Mouse (Mus musculus) cerebellum, adult 9-11 months (tissue): ENCODE measurements at regions not wholly inside any gene's neighbourhood (a gene's known extent, or its start where the extent isn't known, plus 50 kb on each side); places are given as distances from the start of the nearest gene placed in this dataset.
"Not testable (repeated sequence)": the region's sequence is repeated elsewhere in the genome, so short reads cannot be mapped to it uniquely, and the experiment has no call there.

Experiments used
- DNase-seq: peaks from one replicate; pipeline ENCODE4 v3.0.0; 2022

- DNase-seq, result not testable (repeated sequence)
These were observed 878.4 kb upstream of the Olfr1507 start for GRCm38 (mm10) chr14:53373777-53374468.

GRCm38 (mm10) chr14:53369776-53370175 lies 874.2 kb upstream of the Olfr1507 start:
- DNase-seq, result no peak

DNA sequence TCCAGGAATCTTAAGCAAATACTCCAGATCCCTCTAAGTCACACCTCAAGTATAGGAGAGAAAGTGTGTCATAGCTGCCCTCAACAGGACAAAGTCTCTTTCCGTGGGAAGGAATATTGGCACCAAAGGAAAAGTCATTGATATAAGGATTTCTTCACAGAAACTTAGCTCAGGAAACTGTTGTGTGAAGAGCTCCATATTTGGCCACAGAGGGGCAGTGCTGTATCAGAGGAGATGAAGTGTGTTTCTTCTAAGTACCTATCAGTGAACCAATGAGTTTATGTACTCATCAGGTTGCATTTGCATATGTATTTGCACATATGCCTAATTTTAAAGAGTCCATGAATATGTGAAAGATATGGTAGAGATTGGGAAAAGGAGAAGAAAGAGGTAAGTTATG lies 871.9 kb upstream of the Olfr1507 start:
- not testable (repeated sequence) for DNase-seq

DNA sequence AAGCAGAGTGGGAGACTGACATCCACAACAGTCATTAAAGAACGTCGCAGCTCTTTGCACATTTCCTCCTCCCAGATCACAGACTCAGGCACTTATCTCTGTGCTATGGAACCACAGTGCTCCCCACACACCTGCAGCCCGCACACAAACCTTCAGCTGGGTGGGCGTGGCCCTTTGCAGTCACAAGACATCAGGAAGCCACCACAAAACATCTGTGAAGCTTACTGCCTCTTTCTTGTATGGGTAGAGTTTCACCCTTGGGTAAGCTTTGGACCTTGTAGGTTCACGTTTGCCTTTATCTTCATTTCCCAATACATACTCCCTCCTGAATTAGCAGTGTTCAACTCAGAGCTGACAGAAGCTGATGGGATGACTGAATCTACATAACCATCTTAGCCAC lies 868.4 kb upstream of the Olfr1507 start:
- not testable (repeated sequence) for DNase-seq

- not testable (repeated sequence) for DNase-seq
These were observed 866.5 kb upstream of the Olfr1507 start for GRCm38 (mm10) chr14:53362054-53362453.

DNA sequence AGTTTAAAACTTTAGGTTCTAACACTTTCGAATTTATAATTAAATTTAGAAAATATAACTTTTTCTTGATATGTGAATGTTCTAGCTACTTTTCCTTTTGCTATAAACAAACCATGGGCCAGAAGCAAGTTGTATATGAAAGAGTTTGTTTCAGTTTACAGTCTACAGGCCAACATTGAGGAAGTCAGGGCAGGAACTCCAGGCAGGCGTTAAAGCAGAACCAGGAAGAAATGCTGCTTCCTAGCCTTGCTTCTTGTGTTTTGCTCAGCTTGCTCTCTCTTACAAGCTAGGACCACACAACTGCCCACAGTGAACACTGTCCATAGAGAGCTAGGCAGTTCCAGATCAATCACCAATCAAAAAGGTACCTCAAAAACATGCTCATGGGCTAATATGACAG lies 861.9 kb upstream of the Olfr1507 start:
- not testable (repeated sequence) for DNase-seq

GRCm38 (mm10) chr14:53356783-53357182 lies 861.2 kb upstream of the Olfr1507 start:
- DNase-seq, result not testable (repeated sequence)

- not testable (repeated sequence) for DNase-seq
These were observed 855.9 kb upstream of the Olfr1507 start for GRCm38 (mm10) chr14:53351457-53351856.

DNA sequence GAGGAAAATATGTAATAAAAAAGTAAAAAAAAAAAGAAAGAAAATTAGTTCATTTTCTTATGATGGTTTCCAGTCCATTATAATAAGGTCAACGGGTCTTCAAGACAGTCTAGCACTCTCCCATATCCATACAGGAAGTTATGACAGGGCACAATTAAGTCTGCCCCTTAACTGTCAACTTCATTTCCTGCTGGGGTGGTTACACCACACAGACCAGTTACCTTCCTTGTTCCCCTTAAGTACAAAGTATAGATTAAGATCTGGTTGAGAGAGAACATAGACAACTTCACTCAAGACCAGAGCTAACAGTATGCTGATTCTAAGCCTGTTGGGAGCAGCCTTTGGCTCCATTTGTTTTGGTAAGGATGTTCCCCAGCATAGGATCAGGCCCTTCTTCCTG lies 855.2 kb upstream of the Olfr1507 start:
- DNase-seq, result not testable (repeated sequence)

GRCm38 (mm10) chr14:53349111-53349510 lies 853.6 kb upstream of the Olfr1507 start:
- not testable (repeated sequence) for DNase-seq

DNA sequence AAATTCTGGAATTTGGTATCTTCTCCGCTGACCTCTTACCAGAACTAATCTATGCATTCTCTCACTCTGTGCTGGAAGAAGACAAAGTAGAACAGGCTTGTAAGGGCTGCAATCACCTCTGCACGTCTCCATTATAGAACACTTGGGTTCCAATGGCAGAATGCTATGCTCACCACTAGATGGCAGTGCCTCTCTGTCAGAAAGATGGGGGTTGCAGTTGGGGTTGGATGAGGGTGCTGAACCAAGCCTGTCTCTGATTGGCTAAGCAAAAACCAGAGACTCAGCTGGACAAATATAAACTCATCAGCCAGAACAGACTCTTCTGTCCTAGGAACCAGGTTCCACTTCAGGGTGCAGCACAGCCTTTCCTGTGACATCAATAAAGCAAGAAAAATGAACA lies 850.0 kb upstream of the Olfr1507 start:
- not testable (repeated sequence) for DNase-seq

- DNase-seq, result not testable (repeated sequence)
These were observed 848.3 kb upstream of the Olfr1507 start for GRCm38 (mm10) chr14:53343849-53344248.

GRCm38 (mm10) chr14:53339167-53339566 lies 843.6 kb upstream of the Olfr1507 start:
- DNase-seq, result not testable (repeated sequence)

GRCm38 (mm10) chr14:53337446-53337845 lies 841.9 kb upstream of the Olfr1507 start:
- DNase-seq, result not testable (repeated sequence)

GRCm38 (mm10) chr14:53336705-53337104 lies 841.2 kb upstream of the Olfr1507 start:
- not testable (repeated sequence) for DNase-seq

DNA sequence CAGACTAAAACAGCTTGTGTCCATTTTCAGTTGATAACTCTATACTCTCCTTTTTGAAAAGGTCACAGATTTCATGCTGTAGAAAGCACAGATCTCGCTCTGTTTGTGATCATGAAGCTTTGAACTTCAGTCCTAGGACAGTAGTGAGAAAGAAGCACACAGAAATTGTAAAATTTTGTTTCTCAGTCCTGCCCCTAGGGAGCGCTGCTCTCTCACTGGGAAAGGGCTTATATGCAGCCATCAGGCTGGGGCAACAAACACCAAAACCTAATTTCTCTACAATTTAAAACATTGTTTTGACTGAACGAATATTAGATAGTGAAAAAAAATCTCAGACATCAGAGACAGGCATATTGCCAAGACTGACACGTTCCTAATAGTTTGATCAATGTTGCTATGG lies 838.9 kb upstream of the Olfr1507 start:
- not testable (repeated sequence) for DNase-seq

DNA sequence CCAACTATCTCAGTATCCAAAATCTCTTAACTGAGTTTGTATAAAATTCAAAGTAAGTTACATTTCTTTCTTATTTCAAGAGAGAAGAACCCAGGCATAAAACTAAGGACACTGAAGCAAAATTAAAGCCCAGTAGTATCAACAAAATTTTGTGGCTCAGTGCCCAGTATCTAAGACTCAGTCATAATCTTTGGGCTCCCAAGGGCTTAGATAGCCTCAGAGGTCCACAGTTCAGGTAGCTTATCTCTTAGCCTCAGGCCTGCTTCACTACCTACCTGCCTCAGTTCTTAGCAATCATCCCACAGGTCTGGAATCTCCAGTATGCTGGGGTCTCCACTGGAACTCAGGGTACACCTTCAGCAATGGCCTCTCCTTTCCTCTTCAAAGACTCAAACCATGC lies 835.6 kb upstream of the Olfr1507 start:
- not testable (repeated sequence) for DNase-seq

DNA sequence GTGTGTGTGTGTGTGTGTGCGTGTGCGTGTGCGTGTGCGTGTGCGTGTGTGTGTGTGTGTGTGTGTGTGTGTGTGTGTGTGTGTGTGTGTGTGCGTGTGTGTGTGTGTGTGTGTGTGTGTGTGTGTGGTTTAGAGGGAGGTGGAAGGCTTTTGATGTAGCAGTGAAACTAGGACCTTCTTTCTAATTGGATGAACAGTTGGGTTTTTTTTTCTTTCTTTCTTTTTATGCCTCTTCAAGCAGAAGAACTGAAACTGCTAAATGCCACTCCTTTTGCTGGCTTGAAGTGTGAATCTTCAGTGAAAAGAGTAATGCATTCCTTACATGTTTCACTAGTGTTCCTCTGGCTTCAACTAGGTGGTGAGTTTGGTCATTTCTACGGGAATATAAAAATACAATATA lies 828.8 kb upstream of the Olfr1507 start:
- DNase-seq, result not testable (repeated sequence)

DNA sequence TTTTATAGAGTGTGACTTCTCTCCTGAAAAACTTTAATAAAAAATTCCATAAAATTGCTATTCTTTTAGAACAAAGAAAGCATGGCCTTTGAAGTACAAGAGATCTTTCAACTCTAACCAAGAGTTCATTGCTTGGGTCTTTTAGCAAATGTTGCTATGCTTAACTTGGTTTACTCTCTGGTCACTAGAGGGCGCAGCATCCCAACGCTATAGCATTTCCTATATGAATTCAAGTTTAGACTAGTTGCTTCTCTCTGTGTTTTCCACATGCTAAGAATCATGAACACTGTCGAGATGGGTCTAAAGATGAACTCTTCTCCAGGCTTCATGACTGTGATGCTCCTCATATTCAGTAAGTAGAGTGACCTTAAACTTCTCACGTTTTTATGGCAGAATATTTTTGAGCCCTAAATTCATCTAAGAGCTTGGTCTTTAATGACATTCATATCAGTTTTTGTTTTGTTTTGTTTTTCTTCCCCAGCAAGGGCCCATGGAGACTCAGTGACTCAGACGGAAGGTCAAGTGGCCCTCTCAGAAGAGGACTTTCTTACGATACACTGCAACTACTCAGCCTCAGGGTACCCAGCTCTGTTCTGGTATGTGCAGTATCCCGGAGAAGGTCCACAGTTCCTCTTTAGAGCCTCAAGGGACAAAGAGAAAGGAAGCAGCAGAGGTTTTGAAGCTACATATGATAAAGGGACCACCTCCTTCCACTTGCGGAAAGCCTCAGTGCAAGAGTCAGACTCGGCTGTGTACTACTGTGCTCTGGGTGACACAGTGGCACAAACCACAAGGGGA lies 823.2 kb upstream of the Olfr1507 start:
- not testable (repeated sequence) for DNase-seq

DNA sequence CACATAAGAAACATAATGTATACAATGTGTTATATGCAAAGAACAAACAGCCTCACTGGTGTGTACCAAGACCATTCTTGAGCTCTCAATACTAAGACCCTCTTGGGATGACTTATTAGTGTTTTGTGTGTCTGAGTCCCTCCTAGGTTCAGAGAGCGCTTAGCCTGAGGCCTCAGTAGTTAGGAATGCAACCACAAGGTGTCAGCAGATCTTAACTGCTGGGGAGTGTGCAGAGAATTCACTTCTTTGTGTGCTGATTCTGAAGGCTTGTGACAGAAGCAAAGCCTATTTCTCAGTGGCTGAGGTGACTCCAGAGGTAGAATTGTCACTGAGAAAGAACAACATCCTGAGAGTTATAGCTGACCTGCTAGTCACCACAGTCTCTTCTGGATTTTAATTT lies 816.9 kb upstream of the Olfr1507 start:
- not testable (repeated sequence) for DNase-seq

- DNase-seq, result not testable (repeated sequence)
These were observed 807.6 kb upstream of the Olfr1507 start for GRCm38 (mm10) chr14:53303179-53303578.

GRCm38 (mm10) chr14:53302491-53302829 lies 806.9 kb upstream of the Olfr1507 start:
- not testable (repeated sequence) for DNase-seq

DNA sequence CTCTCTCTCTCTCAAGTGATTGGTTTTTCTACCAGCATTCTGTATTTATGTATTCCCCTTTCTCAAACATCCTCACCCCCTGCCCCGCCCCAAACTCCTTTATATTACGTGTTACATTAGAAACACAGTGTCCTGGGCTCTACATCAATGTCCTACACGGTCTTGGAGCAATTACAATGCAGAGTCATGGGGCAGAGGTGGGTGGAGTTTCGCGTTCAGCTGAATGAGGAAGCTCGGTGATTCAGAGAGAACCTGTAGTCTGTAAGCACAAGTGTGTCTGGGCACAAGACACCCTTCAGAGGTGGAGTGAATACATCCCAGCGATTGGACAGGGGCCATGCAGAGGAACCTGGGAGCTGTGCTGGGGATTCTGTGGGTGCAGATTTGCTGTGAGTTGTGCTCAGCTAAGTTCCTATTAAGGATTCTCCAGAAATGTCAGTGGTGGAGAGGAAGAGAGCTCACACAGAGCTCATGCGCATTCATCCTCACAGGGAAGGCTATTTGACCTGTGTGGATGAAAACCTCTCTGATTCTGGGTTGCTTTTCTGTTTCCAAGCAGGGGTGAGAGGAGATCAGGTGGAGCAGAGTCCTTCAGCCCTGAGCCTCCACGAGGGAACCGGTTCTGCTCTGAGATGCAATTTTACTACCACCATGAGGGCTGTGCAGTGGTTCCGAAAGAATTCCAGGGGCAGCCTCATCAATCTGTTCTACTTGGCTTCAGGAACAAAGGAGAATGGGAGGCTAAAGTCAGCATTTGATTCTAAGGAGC lies 806.4 kb upstream of the Olfr1507 start:
- not testable (repeated sequence) for DNase-seq
